Mouse (Mus musculus) brain, embryonic 14.5 days (tissue): ENCODE measurements around the gene Lpar3.

Experiments
- CTCF ChIP-seq: fragments of 200-500 bp; IDR thresholded peaks from 2 replicates; pipeline ENCODE4 v1.5.1; 2012; ENCODE audit warnings: inconsistent platforms, mild to moderate bottlenecking, moderate library complexity, borderline replicate concordance; ENCODE audit not compliant: insufficient read depth, insufficient read length; ENCODE audit errors: extremely low read depth
- POLR2A ChIP-seq: fragments of 200-500 bp; IDR thresholded peaks from 2 replicates; pipeline ENCODE4 v1.6.1; 2012; ENCODE audit warnings: mild to moderate bottlenecking, inconsistent platforms, borderline replicate concordance; ENCODE audit not compliant: poor library complexity, insufficient read depth, insufficient read length, severe bottlenecking; ENCODE audit errors: extremely low read depth

DNA sequence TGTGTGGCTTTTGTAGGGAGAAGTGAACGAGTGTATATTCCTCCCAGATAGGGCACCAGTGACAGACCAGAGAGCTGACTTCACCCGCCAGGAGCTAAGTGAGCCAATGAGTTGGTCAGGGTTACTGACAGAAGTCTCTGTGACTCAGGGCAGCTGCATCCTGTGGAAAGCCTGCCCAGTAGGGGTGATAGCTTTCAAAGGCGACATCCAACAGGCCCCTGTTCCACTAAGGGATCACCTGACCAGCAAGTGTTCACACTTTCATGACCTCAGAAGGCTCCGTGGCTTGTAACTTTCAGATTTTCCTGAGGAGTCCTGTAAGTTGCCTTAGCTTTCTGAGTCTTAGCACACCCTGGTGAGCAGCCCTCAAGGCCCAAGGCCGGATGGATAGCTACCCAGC, 47.7 kb upstream of the Lpar3 start:
- TF ChIP-seq CTCF (no peak), POLR2A (no peak)
